Mouse (Mus musculus) frontal cortex, postnatal 10 days (tissue): Measurements from ENCODE around the gene 9130230L23Rik.

Experiments used
- DNase-seq, 2 experiments: peaks; one replicate each; pipeline ENCODE4 v3.0.0; 2022; ENCODE audit warnings: low spot score in 2 of 2, mixed read lengths in 1 of 2

The 9130230L23Rik gene

GRCm38 (mm10) chr5:66004134-66004925, at the start of gene 9130230L23Rik:
9130230L23Rik (minus strand) TSS chr5:66004285.
- no peak for DNase-seq

GRCm38 (mm10) chr5:66052777-66053548, 48.9 kb upstream of the 9130230L23Rik start:
- DNase-seq = no peak

- no peak for DNase-seq
These were observed 46.8 kb upstream of the 9130230L23Rik start for GRCm38 (mm10) chr5:66050841-66051240.

- DNase-seq = no peak
These were observed 42.3 kb upstream of the 9130230L23Rik start for GRCm38 (mm10) chr5:66046356-66046755.

- DNase-seq = no peak
These were observed 39.8 kb upstream of the 9130230L23Rik start for GRCm38 (mm10) chr5:66043897-66044296.

- DNase-seq = no peak
These were observed 38.7 kb upstream of the 9130230L23Rik start for GRCm38 (mm10) chr5:66042651-66043340.

- DNase-seq = no peak
These were observed 36.7 kb upstream of the 9130230L23Rik start for GRCm38 (mm10) chr5:66040744-66041279.

- no peak for DNase-seq
These were observed 35.7 kb upstream of the 9130230L23Rik start for GRCm38 (mm10) chr5:66039813-66040212.

- no peak for DNase-seq
These were observed 33.0 kb upstream of the 9130230L23Rik start for GRCm38 (mm10) chr5:66037066-66037465.

- no peak for DNase-seq
These were observed 32.5 kb upstream of the 9130230L23Rik start for GRCm38 (mm10) chr5:66036440-66037054.

GRCm38 (mm10) chr5:66034375-66035195, 30.5 kb upstream of the 9130230L23Rik start:
- DNase-seq = no peak

GRCm38 (mm10) chr5:66032826-66033225, 28.7 kb upstream of the 9130230L23Rik start:
- no peak for DNase-seq

- DNase-seq = no peak
These were observed 27.6 kb upstream of the 9130230L23Rik start for GRCm38 (mm10) chr5:66031699-66032098.

- no peak for DNase-seq
These were observed 24.1 kb upstream of the 9130230L23Rik start for GRCm38 (mm10) chr5:66028232-66028631.

GRCm38 (mm10) chr5:66027206-66027605, 23.1 kb upstream of the 9130230L23Rik start:
- no peak for DNase-seq

GRCm38 (mm10) chr5:66026796-66027195, 22.7 kb upstream of the 9130230L23Rik start:
- DNase-seq = no peak

GRCm38 (mm10) chr5:66015449-66015961, 11.4 kb upstream of the 9130230L23Rik start:
- DNase-seq = no peak

- DNase-seq = no peak
These were observed 10.4 kb upstream of the 9130230L23Rik start for GRCm38 (mm10) chr5:66014437-66014836.

GRCm38 (mm10) chr5:66013999-66014398, 9.9 kb upstream of the 9130230L23Rik start:
- no peak for DNase-seq

GRCm38 (mm10) chr5:66008245-66008967, 4.3 kb upstream of the 9130230L23Rik start:
- DNase-seq = no peak
